Mouse (Mus musculus) kidney, adult 2 months (tissue): ENCODE results near the gene Gm21974. TPM values are rescaled to one million over a fixed set of nuclear protein-coding genes. Genes with fewer than 3 reads are reported as not detected.

ENCODE experiments used
- DNase-seq: peaks from one replicate; pipeline ENCODE4 v3.0.0; 2021
- H3K27ac ChIP-seq: fragments of 200-500 bp; 2 replicates; pipeline ENCODE4 v1.5.1; 2012; ENCODE audit warnings: low read depth, low read length, control low read depth, inconsistent platforms; ENCODE audit not compliant: insufficient read depth
- H3K27me3 ChIP-seq: fragments of 200-500 bp; replicated peaks from 2 replicates; pipeline ENCODE4 v1.6.1; 2012; ENCODE audit warnings: mild to moderate bottlenecking, moderate library complexity, low read length, inconsistent platforms; ENCODE audit not compliant: control insufficient read depth, insufficient read depth
- H3K36me3 ChIP-seq: fragments of 200-500 bp; 2 replicates; pipeline ENCODE4 v1.6.1; 2012; ENCODE audit warnings: mild to moderate bottlenecking, moderate library complexity, low read length, inconsistent platforms; ENCODE audit not compliant: control insufficient read depth, insufficient read depth
- H3K4me1 ChIP-seq: fragments of 200-500 bp; 2 replicates; pipeline ENCODE4 v1.6.1; 2011; ENCODE audit warnings: low read length; ENCODE audit not compliant: control insufficient read depth, insufficient read depth
- H3K4me3 ChIP-seq: fragments of 200-500 bp; 2 replicates; pipeline ENCODE4 v1.5.1; 2011; ENCODE audit warnings: mild to moderate bottlenecking, low read depth, low read length, control low read depth; ENCODE audit not compliant: insufficient read depth
- CTCF ChIP-seq: fragments of 200-500 bp; conservative IDR thresholded peaks from 2 replicates; pipeline ENCODE4 v1.5.1; 2011; ENCODE audit warnings: low read depth, mild to moderate bottlenecking, control low read depth, low read length, moderate library complexity, mixed read lengths; ENCODE audit not compliant: insufficient read depth, insufficient read length
- POLR2A ChIP-seq: fragments of 200-500 bp; IDR thresholded peaks from one replicate; pipeline ENCODE4 v1.6.1; 2011; ENCODE audit warnings: low read depth, low read length, control low read depth
- WGBS: fragments of 180-500 bp; shearing (Covaris S2); methylation state at CpG from one replicate; pipeline ENCODE4 v1.1.7; 2018; 5-methylcytosine and 5-hydroxymethylcytosine counted together
- polyA plus RNA-seq: library from polyadenylated mRNA; depleted of rRNA; stranded (reverse); fragments of >200 nt; gene quantifications from 2 replicates; pipeline ENCODE4 v1.2.3, GENCODE M21; 2012

The Gm21974 gene
- polyA plus RNA-seq, 1 experiment, result not detected

DNA sequence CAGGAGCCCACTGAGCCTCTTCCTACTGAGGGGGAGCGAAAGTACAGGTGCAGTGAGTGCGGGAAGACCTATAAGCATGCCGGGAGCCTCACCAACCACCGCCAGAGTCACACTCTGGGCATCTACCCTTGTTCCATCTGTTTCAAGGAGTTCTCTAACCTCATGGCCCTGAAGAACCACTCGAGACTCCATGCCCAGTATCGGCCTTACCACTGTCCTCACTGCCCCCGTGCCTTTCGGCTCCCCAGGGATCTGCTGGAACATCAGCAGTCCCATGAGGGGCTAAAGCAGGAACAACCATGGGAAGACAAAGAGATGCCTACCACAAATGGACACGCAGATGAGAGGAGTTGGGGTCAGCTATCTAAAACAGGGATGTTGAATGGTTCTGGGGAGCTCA lies 16.0 kb downstream of the Gm21974 start:
- Histone ChIP-seq H3K4me1 (peaks cover 12% of the 10 kb centered on the region; the same call in 1 of the 2 replicates), H3K4me3 (no peak overlapping the region), H3K36me3 (no peaks in the 10 kb centered on the region; the same call in 1 of the 2 replicates), H3K27me3 (no peaks in the 10 kb centered on the region), H3K27ac (no peak overlapping the region)
- TF ChIP-seq CTCF (no peak), POLR2A (no peak)
- DNase-seq, result no peak
- 95% methylated on average over 9 of the region's 9 CpGs for WGBS

DNA sequence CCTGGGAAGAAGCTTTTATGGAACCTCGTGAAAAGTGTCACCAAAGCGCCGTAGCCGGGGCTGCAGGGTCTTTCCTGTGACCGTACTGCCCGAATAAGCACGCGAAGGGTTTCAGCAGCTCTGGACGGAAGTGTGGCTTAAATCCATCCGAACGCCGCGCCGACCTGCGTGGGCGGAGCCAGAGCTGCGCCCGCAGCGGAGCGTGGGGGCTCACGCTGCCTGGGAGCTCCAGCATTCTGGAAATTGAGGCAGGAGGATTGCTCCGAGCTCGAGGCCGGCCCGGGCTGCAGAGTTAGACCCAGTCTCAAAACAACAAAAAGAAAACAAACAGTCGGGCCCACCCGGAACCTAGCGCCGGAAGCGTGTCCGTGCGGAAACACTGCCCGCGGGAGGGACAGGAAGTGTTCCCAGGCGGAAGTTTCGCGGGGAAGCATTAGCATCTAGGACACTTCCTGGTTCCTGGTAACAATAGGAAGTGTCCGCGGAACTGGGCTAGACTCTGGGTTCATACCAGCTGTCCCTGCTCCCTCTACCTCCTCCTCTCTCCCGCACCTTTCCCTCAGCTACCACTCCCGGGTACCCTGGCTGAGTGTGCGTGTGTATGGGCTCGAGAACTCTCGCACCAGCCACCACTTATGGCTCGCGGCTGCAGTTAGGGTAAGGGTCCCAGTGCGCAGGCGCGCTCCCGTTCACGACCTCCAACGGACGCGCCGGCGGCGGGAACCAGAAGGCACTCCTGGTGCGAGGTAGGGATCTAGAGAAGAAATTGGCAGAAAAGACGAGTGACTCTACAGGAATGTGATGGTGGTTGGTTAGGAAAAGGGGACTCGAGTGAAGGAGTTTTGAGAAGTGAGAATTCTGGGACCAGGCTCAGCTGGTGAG lies 18.5 kb downstream of the Gm21974 start, which contains the start of gene Zfp668:
Gene Zfp668, minus strand, starts transcription at position 362 of the 882 bp plus-strand sequence.
- Histone ChIP-seq H3K4me1 (peaks cover 8% of the 10 kb centered on the region; the same call in 1 of the 2 replicates), H3K27ac (peak within 1 kb of the TSS; percentile 95), H3K36me3 (no peaks in the 10 kb centered on the region; the same call in 1 of the 2 replicates), H3K27me3 (no peaks in the 10 kb centered on the region), H3K4me3 (peak within 1 kb of the TSS; percentile 75)
- peak; percentile 95 for DNase-seq
- TF ChIP-seq CTCF (no peak), POLR2A (peak; percentile 82)
- under 1% methylated on average over 60 of the region's 60 CpGs for WGBS

DNA sequence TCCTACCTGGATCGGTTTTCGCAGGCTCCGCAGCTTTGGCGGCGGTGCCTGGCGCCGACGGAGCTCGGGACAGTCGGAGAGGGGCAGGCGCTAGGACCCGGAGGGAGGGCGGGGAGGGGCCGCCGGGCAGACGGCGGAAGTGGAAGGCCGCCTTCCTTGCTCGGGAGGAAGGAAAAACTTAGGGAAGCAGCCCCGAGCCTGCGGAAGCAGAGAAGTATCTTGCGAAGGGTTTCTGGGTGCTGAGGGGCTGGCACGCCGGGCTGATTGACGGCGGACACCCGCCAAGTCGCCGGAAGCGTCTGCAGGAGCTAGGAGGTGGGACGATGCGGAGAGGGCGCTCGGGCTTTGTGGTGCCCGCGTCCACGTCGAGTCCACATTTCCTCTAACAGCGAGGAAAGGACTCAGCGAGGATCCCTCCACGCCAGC lies 19.2 kb downstream of the Gm21974 start, which contains the start of gene Zfp646:
Gene Zfp646, plus strand, starts transcription at position 181 of the 426 bp plus-strand sequence.
- TF ChIP-seq POLR2A, result no peak
- TF ChIP-seq CTCF, result no peak
- Histone ChIP-seq H3K27me3 (no peaks in the 10 kb centered on the region), H3K4me1 (peaks cover 8% of the 10 kb centered on the region; the same call in 1 of the 2 replicates), H3K27ac (peak within 1 kb of the TSS; percentile 95), H3K36me3 (no peaks in the 10 kb centered on the region; the same call in 1 of the 2 replicates), H3K4me3 (peak within 1 kb of the TSS; percentile 75)
- peak; percentile 84 for DNase-seq
- WGBS, result under 1% methylated on average over 41 of the region's 41 CpGs

DNA sequence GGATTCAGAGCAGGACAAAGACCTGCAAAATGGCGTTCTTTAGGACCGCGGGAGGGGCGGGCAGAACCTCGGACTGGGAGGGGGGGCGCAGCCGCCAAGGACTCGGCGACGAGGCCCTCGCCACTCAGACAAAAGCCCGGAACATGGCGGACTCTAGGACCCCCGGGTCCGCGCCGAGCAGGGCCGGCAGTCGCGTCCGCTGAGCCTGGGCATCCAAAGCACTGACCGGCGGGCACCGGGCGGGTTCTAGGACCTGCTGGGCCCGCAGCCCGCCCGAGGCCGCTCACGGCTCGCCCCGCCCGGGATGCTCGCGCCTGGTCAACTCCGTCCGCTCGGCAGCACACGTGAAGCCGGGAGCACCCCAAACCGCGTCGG lies 19.6 kb downstream of the Gm21974 start:
- no peaks in the 10 kb centered on the region for H3K27me3 ChIP-seq
- peaks cover 8% of the 10 kb centered on the region; the same call in 1 of the 2 replicates for H3K4me1 ChIP-seq
- DNase-seq, result peak; percentile 94
- no peak for TF ChIP-seq POLR2A
- TF ChIP-seq CTCF, result no peak
- H3K36me3 ChIP-seq, result no peaks in the 10 kb centered on the region; the same call in 1 of the 2 replicates
- H3K27ac ChIP-seq, result peak overlapping the region; percentile 70
- H3K4me3 ChIP-seq, result peak overlapping the region; percentile 75
- WGBS, result under 1% methylated on average over 43 of the region's 43 CpGs

DNA sequence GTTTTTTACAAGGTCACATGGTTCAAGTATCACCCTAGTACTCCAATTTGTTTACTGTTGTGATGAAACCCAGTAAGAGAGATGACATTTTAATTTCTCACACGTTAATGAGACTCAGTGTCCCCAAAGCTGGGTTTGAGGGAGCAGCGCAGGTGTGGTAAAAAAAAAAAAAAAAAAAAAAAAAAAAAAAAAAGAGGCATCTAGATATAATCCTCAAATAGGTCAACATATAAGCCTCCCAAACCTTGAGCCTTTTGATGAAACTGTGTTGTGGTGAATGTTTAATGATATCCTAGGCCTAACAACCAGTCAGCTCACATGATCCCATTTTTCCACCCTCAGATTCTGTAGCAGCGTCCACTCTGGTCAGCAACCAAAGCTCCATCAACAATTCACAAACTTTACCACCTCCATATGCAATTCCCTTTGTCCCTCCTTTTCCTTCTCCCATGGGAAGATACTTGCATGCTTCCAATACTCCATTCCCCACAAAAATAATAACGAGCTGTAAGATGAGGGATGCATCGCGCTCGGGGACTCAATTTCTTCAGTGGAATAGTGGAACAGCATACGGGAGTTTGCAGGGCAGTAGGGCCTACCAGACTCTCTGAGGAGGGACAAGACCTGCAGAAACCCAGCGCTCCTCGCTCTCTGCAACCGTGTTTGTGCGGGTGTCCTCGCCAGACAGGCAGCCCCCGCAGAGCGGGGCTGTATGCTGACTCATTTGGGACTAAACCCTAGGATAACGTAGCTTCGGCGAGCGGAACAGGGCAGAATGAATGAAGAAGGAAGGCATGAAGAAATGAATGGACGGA lies 20.2 kb downstream of the Gm21974 start:
- H3K4me3 ChIP-seq, result peak overlapping the region; percentile 75
- no peak for DNase-seq
- H3K27ac ChIP-seq, result peak overlapping the region; percentile 19; the same call in 1 of the 2 replicates
- no peak for TF ChIP-seq CTCF
- TF ChIP-seq POLR2A, result no peak
- H3K4me1 ChIP-seq, result peaks cover 8% of the 10 kb centered on the region; the same call in 1 of the 2 replicates
- WGBS, result 4% methylated on average over 20 of the region's 20 CpGs
- no peaks in the 10 kb centered on the region; the same call in 1 of the 2 replicates for H3K36me3 ChIP-seq
- no peaks in the 10 kb centered on the region for H3K27me3 ChIP-seq

DNA sequence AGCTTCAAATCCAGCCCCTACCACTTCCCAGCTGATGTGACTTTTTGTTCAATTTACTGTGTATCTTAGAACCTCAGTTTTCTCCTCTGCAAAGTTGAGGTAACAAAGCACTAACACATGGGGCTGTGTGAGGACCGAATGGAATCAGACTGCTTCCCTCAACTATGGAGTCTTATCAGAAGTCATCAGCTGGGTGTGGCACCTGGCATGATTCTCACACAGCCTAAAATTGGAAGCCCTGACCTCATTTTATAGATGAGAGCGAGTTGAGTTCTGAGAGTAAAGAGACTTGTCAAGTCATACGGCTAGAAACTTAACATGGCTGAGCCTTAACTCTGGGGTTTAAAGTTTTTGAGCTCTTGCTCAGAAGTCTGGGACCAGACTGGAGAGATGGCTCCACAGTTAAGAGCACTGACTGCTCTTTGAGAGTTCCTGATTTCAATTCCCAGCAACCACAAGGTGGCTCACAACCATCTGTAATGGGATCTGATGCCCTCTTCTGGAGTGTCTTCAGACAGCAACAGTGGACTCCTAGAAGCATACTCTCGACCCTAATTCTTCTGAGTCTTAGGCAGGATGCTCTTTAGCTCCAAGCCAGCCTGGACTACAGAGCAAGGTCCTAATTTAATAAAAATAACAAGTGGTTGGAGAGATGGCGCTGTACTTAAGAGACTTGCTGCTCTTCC lies 25.0 kb downstream of the Gm21974 start:
- 89% methylated on average over 5 of the region's 5 CpGs for WGBS
- no peak overlapping the region for H3K4me3 ChIP-seq
- TF ChIP-seq POLR2A (no peak), CTCF (0 out of 2 replicates have a peak, but pooled peaks have one; percentile 22)

More for the DNA sequence above, 25.0 kb downstream of the Gm21974 start:
- peaks cover 5% of the 10 kb centered on the region; the same call in 1 of the 2 replicates for H3K4me1 ChIP-seq
- DNase-seq, result no peak
- H3K27ac ChIP-seq, result no peak overlapping the region
- no peaks in the 10 kb centered on the region for H3K27me3 ChIP-seq
- no peaks in the 10 kb centered on the region for H3K36me3 ChIP-seq
